Mouse (Mus musculus) E14TG2a.4 (cell line): Measurements from ENCODE around the gene 5730409E04Rik.

Experiments used
- H3K27me3 ChIP-seq: 2 replicates; pipeline ENCODE4 v1.6.1; 2014; ENCODE audit warnings: low read length, control low read depth; ENCODE audit not compliant: insufficient read depth
- H3K36me3 ChIP-seq: 2 replicates; pipeline ENCODE4 v1.6.1; 2014; ENCODE audit warnings: low read length, control low read depth; ENCODE audit not compliant: insufficient read depth
- H3K4me1 ChIP-seq: replicated peaks from 2 replicates; pipeline ENCODE4 v1.6.1; 2014; ENCODE audit warnings: low read depth, low read length, control low read depth
- H3K4me3 ChIP-seq: replicated peaks from 2 replicates; pipeline ENCODE4 v1.5.1; 2014; ENCODE audit warnings: mild to moderate bottlenecking, low read length
- H3K9me3 ChIP-seq: 2 replicates; pipeline ENCODE4 v1.6.1; 2014; ENCODE audit warnings: low read length, control low read depth
- CTCF ChIP-seq: conservative IDR thresholded peaks from 2 replicates; pipeline ENCODE4 v1.5.1; 2014; ENCODE audit warnings: low read length
- NANOG ChIP-seq: IDR thresholded peaks from 2 replicates; pipeline ENCODE4 v1.6.1; 2014; ENCODE audit warnings: borderline replicate concordance, low read length, mixed read lengths
- POU5F1 ChIP-seq: IDR thresholded peaks from 2 replicates; pipeline ENCODE4 v1.6.1; 2014; ENCODE audit warnings: low read length, borderline replicate concordance

The 5730409E04Rik gene

DNA sequence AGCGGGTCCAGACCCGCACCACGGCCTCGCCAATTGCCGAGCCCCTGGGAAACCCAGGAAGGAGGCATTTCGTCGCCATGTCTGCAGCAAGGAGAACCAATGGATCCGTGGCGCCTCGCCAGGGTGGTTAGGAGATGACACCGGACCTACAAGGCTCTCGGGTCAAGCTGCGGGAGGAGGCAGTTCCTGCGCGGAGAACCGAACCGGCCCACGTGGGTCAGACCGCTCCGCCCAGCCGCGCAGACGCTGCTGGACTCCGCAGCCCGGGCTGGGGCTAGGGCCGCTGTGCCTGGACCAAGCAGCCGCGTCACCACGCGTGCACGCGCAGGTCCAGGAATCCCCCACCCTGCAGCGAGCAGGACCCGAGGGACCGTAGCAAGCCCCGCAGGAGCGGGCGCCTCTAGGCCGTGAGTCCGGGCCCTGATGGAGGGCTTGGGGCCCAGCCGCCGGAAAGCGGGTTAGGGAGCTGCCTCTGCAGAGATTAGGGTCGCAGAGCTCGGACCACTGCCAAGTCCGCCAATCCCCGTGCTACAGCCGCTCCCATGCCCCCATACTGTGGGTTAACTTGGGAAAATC, at the start of gene 5730409E04Rik:
5730409E04Rik (plus strand) TSS at position 213 of the 576 bp plus-strand sequence.
- Histone ChIP-seq H3K4me3 (peak within 1 kb of the TSS; percentile 83), H3K4me1 (peaks cover 31% of the 10 kb centered on the region), H3K36me3 (no peaks in the 10 kb centered on the region), H3K9me3 (no peaks in the 10 kb centered on the region), H3K27me3 (peaks cover 36% of the 10 kb centered on the region)
- no peak for TF ChIP-seq NANOG
- TF ChIP-seq CTCF = no peak
- TF ChIP-seq POU5F1 = no peak

DNA sequence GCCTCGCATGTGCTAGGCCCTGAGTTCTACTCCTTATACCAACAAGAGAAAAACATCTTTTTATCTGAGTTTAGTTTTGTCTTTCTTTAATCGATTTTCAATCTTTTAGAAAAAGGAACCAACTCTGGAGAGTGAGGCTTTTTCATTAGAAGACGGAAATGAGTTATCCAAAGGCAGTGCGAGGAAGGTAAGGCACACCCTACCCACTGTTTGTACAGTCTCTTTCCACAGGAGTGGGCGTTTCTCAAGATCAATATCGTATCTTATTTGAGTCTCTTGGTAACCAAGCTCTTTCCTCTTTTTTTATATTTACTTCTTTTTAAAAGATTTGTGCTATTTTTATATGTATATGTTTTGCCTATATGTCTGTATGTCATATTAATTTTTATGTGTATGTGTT, 45.8 kb upstream of the 5730409E04Rik start:
- peaks cover 83% of the 10 kb centered on the region for H3K36me3 ChIP-seq
- H3K27me3 ChIP-seq = no peaks in the 10 kb centered on the region
- no peak overlapping the region for H3K4me3 ChIP-seq
- H3K4me1 ChIP-seq = peaks cover 9% of the 10 kb centered on the region
- no peak for TF ChIP-seq POU5F1
- no peak for TF ChIP-seq NANOG
- no peak for TF ChIP-seq CTCF
- no peaks in the 10 kb centered on the region for H3K9me3 ChIP-seq

DNA sequence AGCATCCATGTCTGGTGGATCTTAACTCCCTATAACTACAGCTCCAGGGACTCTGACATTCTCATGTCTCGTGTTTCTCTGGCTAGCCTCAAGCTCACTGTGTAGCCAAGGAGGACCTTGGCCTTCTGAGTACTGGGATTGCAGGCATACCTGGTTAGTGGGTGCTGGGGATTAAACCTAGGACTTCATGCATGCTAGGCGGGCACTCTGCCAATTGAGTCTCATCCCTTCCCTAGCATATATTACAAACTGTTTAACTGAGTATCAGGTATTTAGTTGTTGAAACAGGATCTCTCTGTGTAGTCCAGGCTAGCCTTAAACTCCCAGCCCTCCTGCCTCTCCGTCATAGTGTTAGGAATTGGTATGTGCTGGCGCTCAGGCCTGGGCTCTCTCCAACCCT, 42.4 kb upstream of the 5730409E04Rik start:
- no peak overlapping the region for H3K4me3 ChIP-seq
- H3K9me3 ChIP-seq = no peaks in the 10 kb centered on the region
- H3K4me1 ChIP-seq = peaks cover 9% of the 10 kb centered on the region
- TF ChIP-seq CTCF (no peak), POU5F1 (no peak), NANOG (no peak)
- no peaks in the 10 kb centered on the region for H3K27me3 ChIP-seq
- H3K36me3 ChIP-seq = peaks cover 95% of the 10 kb centered on the region

DNA sequence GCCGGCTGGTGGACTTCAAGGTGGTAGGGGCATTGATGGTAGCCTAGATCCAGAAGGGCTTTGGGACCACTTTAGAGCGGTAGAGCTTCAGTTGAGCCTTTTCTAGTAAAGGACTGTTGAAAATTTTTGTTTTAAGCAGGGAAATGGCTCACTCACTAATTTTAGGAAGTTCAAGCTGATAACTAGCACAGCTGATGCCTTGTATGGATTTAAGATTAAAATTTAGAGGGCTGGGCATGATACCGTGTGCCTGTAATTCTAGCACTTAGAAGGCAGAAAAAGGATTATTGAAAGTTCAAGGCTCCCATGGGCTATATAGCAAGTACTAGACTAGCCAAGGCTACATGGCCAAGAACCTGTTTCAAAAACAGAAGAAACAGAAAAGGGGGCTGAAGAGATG, 39.8 kb upstream of the 5730409E04Rik start:
- no peak for TF ChIP-seq POU5F1
- no peak for TF ChIP-seq CTCF
- no peak for TF ChIP-seq NANOG
- Histone ChIP-seq H3K4me1 (peaks cover 9% of the 10 kb centered on the region), H3K4me3 (no peak overlapping the region), H3K9me3 (peaks cover 10% of the 10 kb centered on the region), H3K27me3 (no peaks in the 10 kb centered on the region), H3K36me3 (peaks cover 96% of the 10 kb centered on the region)

DNA sequence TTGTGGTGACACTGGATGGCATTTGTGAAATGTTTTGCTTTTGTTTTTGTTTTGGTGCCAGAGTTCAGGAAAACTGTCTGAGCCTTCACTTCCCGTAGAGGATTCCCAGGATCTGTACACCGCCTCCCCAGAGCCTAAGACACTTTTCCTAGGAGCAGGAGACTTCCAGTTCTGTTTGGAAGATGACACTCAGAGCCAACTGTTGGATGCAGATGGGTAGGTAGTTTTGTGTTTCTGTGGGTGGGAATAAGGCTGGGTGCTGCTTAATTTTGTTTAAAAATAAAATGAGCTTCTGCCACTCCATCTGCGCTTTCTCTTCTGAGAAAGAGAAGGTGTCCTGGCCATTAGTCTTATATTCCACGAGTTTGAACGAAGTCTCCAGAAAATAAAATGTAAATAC, 33.3 kb upstream of the 5730409E04Rik start:
- peaks cover 11% of the 10 kb centered on the region for H3K9me3 ChIP-seq
- no peaks in the 10 kb centered on the region for H3K4me1 ChIP-seq
- TF ChIP-seq CTCF (no peak), POU5F1 (no peak), NANOG (no peak)
- no peaks in the 10 kb centered on the region for H3K27me3 ChIP-seq
- H3K4me3 ChIP-seq = no peak overlapping the region
- peaks cover 100% of the 10 kb centered on the region for H3K36me3 ChIP-seq

DNA sequence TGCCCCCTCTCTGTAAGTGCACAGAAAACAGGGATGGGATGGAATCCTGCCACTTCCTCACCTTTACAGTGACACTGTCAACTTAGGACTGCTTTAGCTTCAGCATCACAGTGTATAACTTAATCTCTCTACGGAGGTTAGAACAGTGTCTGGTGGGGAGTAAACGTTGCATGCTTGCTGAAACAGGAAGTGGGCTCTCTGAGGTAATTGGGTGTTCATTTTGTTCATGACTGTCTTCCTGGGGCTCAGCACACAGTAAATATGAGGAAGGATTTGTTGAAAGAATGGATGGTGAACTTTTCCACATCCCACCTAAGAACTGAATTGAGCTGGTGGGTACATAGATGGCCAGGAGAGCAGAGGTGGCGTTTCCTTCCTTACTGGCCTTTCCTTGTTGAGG, 31.7 kb upstream of the 5730409E04Rik start:
- H3K9me3 ChIP-seq = peaks cover 11% of the 10 kb centered on the region
- no peaks in the 10 kb centered on the region for H3K4me1 ChIP-seq
- TF ChIP-seq CTCF (no peak), POU5F1 (no peak), NANOG (no peak)
- H3K27me3 ChIP-seq = no peaks in the 10 kb centered on the region
- H3K4me3 ChIP-seq = no peak overlapping the region
- peaks cover 97% of the 10 kb centered on the region for H3K36me3 ChIP-seq

DNA sequence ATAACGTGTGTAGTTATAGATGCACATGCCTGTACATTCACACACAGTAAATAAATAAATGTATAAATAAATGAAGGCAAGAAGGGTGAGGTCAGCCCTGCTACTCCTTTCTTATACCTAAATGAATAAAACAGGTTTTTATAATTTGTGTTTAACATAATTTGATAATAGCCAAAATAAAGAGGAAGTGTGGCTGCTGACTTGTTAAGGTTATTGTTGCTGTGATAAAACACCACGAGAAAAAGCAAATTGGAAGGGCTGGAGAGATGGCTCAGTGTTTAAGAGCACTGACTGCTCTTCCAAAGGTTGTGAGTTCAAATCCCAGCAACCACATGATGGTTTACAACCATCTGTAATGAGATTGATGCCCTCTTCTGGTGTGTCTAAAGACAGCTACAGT, 30.5 kb upstream of the 5730409E04Rik start:
- Histone ChIP-seq H3K9me3 (peaks cover 8% of the 10 kb centered on the region), H3K27me3 (no peaks in the 10 kb centered on the region), H3K36me3 (peaks cover 97% of the 10 kb centered on the region), H3K4me3 (no peak overlapping the region), H3K4me1 (no peaks in the 10 kb centered on the region)
- no peak for TF ChIP-seq CTCF
- TF ChIP-seq NANOG = no peak

DNA sequence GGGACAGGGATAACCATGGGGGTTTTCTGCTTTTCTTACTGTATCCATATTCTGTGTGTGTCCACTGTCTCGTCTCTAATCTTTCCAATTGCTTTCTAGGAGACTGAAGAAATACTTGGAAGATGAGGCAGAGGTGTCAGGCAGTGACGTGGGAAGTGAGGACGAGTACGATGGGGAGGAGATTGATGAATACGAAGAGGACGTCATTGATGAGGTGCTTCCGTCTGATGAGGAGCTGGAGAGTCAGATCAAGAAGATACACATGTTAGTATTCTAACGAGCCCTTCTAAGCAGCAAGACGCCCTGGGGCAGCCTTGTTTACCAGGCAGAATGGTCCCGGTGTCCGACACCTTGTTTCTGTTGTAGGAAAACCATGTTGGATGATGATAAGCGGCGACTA, 23.9 kb upstream of the 5730409E04Rik start:
- Histone ChIP-seq H3K4me3 (no peak overlapping the region), H3K27me3 (no peaks in the 10 kb centered on the region), H3K9me3 (peaks cover 10% of the 10 kb centered on the region), H3K36me3 (peaks cover 85% of the 10 kb centered on the region), H3K4me1 (no peaks in the 10 kb centered on the region)
- TF ChIP-seq POU5F1 (no peak), NANOG (no peak), CTCF (no peak)

DNA sequence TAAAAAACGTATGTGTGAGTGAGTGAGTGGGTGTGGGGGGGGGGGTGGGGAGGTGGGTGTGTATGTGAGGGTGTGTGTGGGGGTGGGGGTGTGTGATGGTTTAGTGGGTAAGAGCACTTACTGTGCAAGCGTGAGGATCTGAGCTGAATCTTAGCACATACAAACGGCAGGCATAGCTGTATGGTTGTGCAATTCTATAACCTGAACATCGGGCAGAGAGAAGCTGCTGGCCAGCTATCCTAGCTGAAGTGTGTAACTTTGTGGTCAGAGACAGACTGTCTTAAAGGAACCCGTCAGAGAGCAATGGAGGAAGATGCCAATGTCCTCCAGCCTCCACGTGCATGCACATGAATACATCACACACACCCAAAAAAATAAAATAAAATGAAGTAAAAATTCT, 17.6 kb upstream of the 5730409E04Rik start:
- H3K4me1 ChIP-seq = no peaks in the 10 kb centered on the region
- no peaks in the 10 kb centered on the region for H3K27me3 ChIP-seq
- no peak overlapping the region for H3K4me3 ChIP-seq
- peaks cover 70% of the 10 kb centered on the region for H3K36me3 ChIP-seq
- peaks cover 9% of the 10 kb centered on the region for H3K9me3 ChIP-seq
- no peak for TF ChIP-seq POU5F1
- TF ChIP-seq NANOG = no peak
- TF ChIP-seq CTCF = no peak
